Mouse (Mus musculus) ovary, postnatal 14 days (tissue): ENCODE measurements around the gene Rgs12.

Experiments used
- DNase-seq: peaks from one replicate; pipeline ENCODE4 v3.0.0; 2022; ENCODE audit warnings: low spot score

Rgs12 gene

GRCm38 (mm10) chr5:34981734-34982133, 32.5 kb downstream of the Rgs12 start:
- no peak for DNase-seq

- DNase-seq = no peak
Observed at GRCm38 (mm10) chr5:34984933-34985332, 35.7 kb downstream of the Rgs12 start.

GRCm38 (mm10) chr5:34985867-34986266, 36.6 kb downstream of the Rgs12 start:
- peak; percentile 57 for DNase-seq

GRCm38 (mm10) chr5:34987396-34987795, 38.2 kb downstream of the Rgs12 start:
- DNase-seq = no peak

- DNase-seq = no peak
Observed at GRCm38 (mm10) chr5:34988690-34989089, 39.4 kb downstream of the Rgs12 start.

GRCm38 (mm10) chr5:34989321-34989772, 40.1 kb downstream of the Rgs12 start:
- no peak for DNase-seq

- no peak for DNase-seq
Observed at GRCm38 (mm10) chr5:34998754-34999153, 49.5 kb downstream of the Rgs12 start.

- DNase-seq = no peak
Observed at GRCm38 (mm10) chr5:34999281-34999680, 50.0 kb downstream of the Rgs12 start.

- DNase-seq = no peak
Observed at GRCm38 (mm10) chr5:35000323-35000722, 51.1 kb downstream of the Rgs12 start.

- DNase-seq = no peak
Observed at GRCm38 (mm10) chr5:35001144-35001543, 51.9 kb downstream of the Rgs12 start.

- DNase-seq = no peak
Observed at GRCm38 (mm10) chr5:35003611-35004162, 54.4 kb downstream of the Rgs12 start.

- no peak for DNase-seq
Observed at GRCm38 (mm10) chr5:35004769-35005168, 55.5 kb downstream of the Rgs12 start.

- no peak for DNase-seq
Observed at GRCm38 (mm10) chr5:35005659-35006058, 56.4 kb downstream of the Rgs12 start.

- DNase-seq = no peak
Observed at GRCm38 (mm10) chr5:35006599-35006998, 57.4 kb downstream of the Rgs12 start.

GRCm38 (mm10) chr5:35009163-35009562, 59.9 kb downstream of the Rgs12 start:
- DNase-seq = no peak

GRCm38 (mm10) chr5:35010656-35011055, 61.4 kb downstream of the Rgs12 start:
- no peak for DNase-seq

GRCm38 (mm10) chr5:35011156-35011923, 62.1 kb downstream of the Rgs12 start:
- DNase-seq = no peak

- no peak for DNase-seq
Observed at GRCm38 (mm10) chr5:35014036-35014435, 64.8 kb downstream of the Rgs12 start.

GRCm38 (mm10) chr5:35019673-35020300, 70.5 kb downstream of the Rgs12 start:
- DNase-seq = no peak

GRCm38 (mm10) chr5:35020410-35021241, 71.4 kb downstream of the Rgs12 start:
- no peak for DNase-seq

GRCm38 (mm10) chr5:35024975-35025374, 75.7 kb downstream of the Rgs12 start:
- peak; percentile 55 for DNase-seq

- DNase-seq = no peak
Observed at GRCm38 (mm10) chr5:35029303-35029702, 80.1 kb downstream of the Rgs12 start.
